Mouse (Mus musculus) MEL (cell line): Measurements from ENCODE around the gene Plxnc1. TPM values are rescaled to one million over a fixed set of nuclear protein-coding genes. Genes with fewer than 3 reads are reported as not detected.

Experiments used
- DNase-seq: peaks from one replicate; pipeline ENCODE4 v3.0.0; 2011; ENCODE audit warnings: low read depth, low spot score
- H3K27ac ChIP-seq: 2 replicates; pipeline ENCODE4 v1.5.1; 2012; ENCODE audit warnings: low read depth, mild to moderate bottlenecking, control low read depth, low read length, moderate library complexity; ENCODE audit not compliant: control insufficient read depth
- H3K27me3 ChIP-seq, 2 experiments: fragments of 150-350 bp in 1 of 2; sonication (generic) in 1 of 2; 2 replicates each; pipeline ENCODE4 v1.6.1; 2012; ENCODE audit warnings: low read length in 2 of 2, mild to moderate bottlenecking in 2 of 2, improper control_type of control experiment in 1 of 2, moderate library complexity in 1 of 2; ENCODE audit not compliant: insufficient read depth in 2 of 2, control insufficient read depth in 1 of 2
- H3K36me3 ChIP-seq, 2 experiments: 2 replicates each; pipeline ENCODE4 v1.6.1; 2012 to 2014; ENCODE audit warnings: low read length in 2 of 2, improper control_type of control experiment in 1 of 2, inconsistent platforms in 1 of 2, mild to moderate bottlenecking in 1 of 2; ENCODE audit not compliant: insufficient read depth in 2 of 2, control insufficient read depth in 1 of 2
- H3K4me1 ChIP-seq, 2 experiments: fragments of 150-350 bp in 1 of 2; sonication (generic) in 1 of 2; 2 replicates each; pipeline ENCODE4 v1.6.1; 2012; ENCODE audit warnings: low read length in 2 of 2, improper control_type of control experiment in 1 of 2, mild to moderate bottlenecking in 1 of 2; ENCODE audit not compliant: insufficient read depth in 2 of 2, control insufficient read depth in 1 of 2
- H3K4me3 ChIP-seq, 2 experiments: fragments of 150-350 bp in 1 of 2; sonication (generic) in 1 of 2; 2 replicates each; pipeline ENCODE4 v1.5.1; 2012; ENCODE audit warnings: low read depth in 2 of 2, low read length in 2 of 2, mild to moderate bottlenecking in 2 of 2, moderate library complexity in 2 of 2, control low read depth in 1 of 2, improper control_type of control experiment in 1 of 2; ENCODE audit not compliant: control insufficient read depth in 1 of 2, insufficient read depth in 1 of 2
- H3K79me2 ChIP-seq: 2 replicates; pipeline ENCODE4 v1.6.1; 2012; ENCODE audit warnings: mild to moderate bottlenecking, low read length, moderate library complexity; ENCODE audit not compliant: control insufficient read depth, poor library complexity, insufficient read depth
- H3K9ac ChIP-seq: 2 replicates; pipeline ENCODE4 v1.6.1; 2012; ENCODE audit warnings: low read depth, mild to moderate bottlenecking, control low read depth, low read length, moderate library complexity; ENCODE audit not compliant: control insufficient read depth, poor library complexity, severe bottlenecking
- H3K9me3 ChIP-seq: fragments of 150-350 bp; sonication (generic); replicated peaks from 2 replicates; pipeline ENCODE4 v1.6.1; 2012; ENCODE audit warnings: mild to moderate bottlenecking, low read length, improper control_type of control experiment, moderate library complexity; ENCODE audit not compliant: insufficient read depth
- BHLHE40 ChIP-seq: IDR thresholded peaks from 2 replicates; pipeline ENCODE4 v1.6.1; 2012; ENCODE audit warnings: low read depth, mild to moderate bottlenecking, inconsistent platforms, low read length, improper control_type of control experiment, borderline replicate concordance
- CHD1 ChIP-seq: IDR thresholded peaks from 2 replicates; pipeline ENCODE4 v1.6.1; 2012; ENCODE audit warnings: low read depth, mild to moderate bottlenecking, inconsistent platforms, low read length, improper control_type of control experiment
- CHD2 ChIP-seq: IDR thresholded peaks from 2 replicates; pipeline ENCODE4 v1.6.1; 2011; ENCODE audit warnings: low read length, improper control_type of control experiment
- E2F4 ChIP-seq: IDR thresholded peaks from 2 replicates; pipeline ENCODE4 v1.6.1; 2011; ENCODE audit warnings: low read depth, low read length, improper control_type of control experiment, borderline replicate concordance
- ELF1 ChIP-seq: IDR thresholded peaks from 2 replicates; pipeline ENCODE4 v1.6.1; 2014; ENCODE audit warnings: low read depth, mild to moderate bottlenecking, inconsistent platforms, low read length, improper control_type of control experiment, moderate library complexity
- EP300 ChIP-seq, 2 experiments: IDR thresholded peaks; 2 replicates each; pipeline ENCODE4 v1.6.1; 2011; ENCODE audit warnings: improper control_type of control experiment in 2 of 2, low read length in 2 of 2, low read depth in 1 of 2, mild to moderate bottlenecking in 1 of 2
- ETS1 ChIP-seq: IDR thresholded peaks from 2 replicates; pipeline ENCODE4 v1.6.1; 2012; ENCODE audit warnings: low read depth, mild to moderate bottlenecking, inconsistent platforms, low read length, improper control_type of control experiment, moderate library complexity
- GABPA ChIP-seq: IDR thresholded peaks from 2 replicates; pipeline ENCODE4 v1.6.1; 2012; ENCODE audit warnings: low read depth, mild to moderate bottlenecking, inconsistent platforms, low read length, improper control_type of control experiment, moderate library complexity
- GATA1 ChIP-seq: IDR thresholded peaks from 2 replicates; pipeline ENCODE4 v1.6.1; 2011; ENCODE audit warnings: low read depth, low read length, improper control_type of control experiment
- JUND ChIP-seq: IDR thresholded peaks from 2 replicates; pipeline ENCODE4 v1.6.1; 2011; ENCODE audit warnings: low read depth, mild to moderate bottlenecking, improper control_type of control experiment, low read length
- MAFK ChIP-seq: IDR thresholded peaks from 2 replicates; pipeline ENCODE4 v1.6.1; 2011; ENCODE audit warnings: low read depth, mild to moderate bottlenecking, low read length, improper control_type of control experiment, borderline replicate concordance
- MAX ChIP-seq: IDR thresholded peaks from 2 replicates; pipeline ENCODE4 v1.6.1; 2011; ENCODE audit warnings: low read length, improper control_type of control experiment
- MEF2A ChIP-seq: IDR thresholded peaks from 2 replicates; pipeline ENCODE4 v1.6.1; 2014; ENCODE audit warnings: low read depth, mild to moderate bottlenecking, inconsistent platforms, low read length, improper control_type of control experiment; ENCODE audit not compliant: poor library complexity, insufficient replicate concordance, severe bottlenecking; ENCODE audit errors: extremely low read depth
- MYC ChIP-seq: IDR thresholded peaks from 2 replicates; pipeline ENCODE4 v1.6.1; 2011; ENCODE audit warnings: low read depth, mild to moderate bottlenecking, low read length, improper control_type of control experiment, moderate library complexity
- POLR2A ChIP-seq, 2 experiments: IDR thresholded peaks; 2 replicates each; pipeline ENCODE4 v1.6.1; 2011 to 2012; ENCODE audit warnings: low read length in 2 of 2, mild to moderate bottlenecking in 2 of 2, control low read depth in 1 of 2, improper control_type of control experiment in 1 of 2, low read depth in 1 of 2, moderate library complexity in 1 of 2; ENCODE audit not compliant: control insufficient read depth in 1 of 2, insufficient read depth in 1 of 2, poor library complexity in 1 of 2
- RAD21 ChIP-seq: IDR thresholded peaks from 2 replicates; pipeline ENCODE4 v1.6.1; 2011; ENCODE audit warnings: mild to moderate bottlenecking, low read depth, low read length, improper control_type of control experiment
- RCOR1 ChIP-seq: IDR thresholded peaks from 2 replicates; pipeline ENCODE4 v1.6.1; 2012; ENCODE audit warnings: low read depth, mild to moderate bottlenecking, inconsistent platforms, low read length, improper control_type of control experiment
- SMC3 ChIP-seq: IDR thresholded peaks from 2 replicates; pipeline ENCODE4 v1.6.1; 2011; ENCODE audit warnings: low read depth, low read length, improper control_type of control experiment
- TBP ChIP-seq: IDR thresholded peaks from 2 replicates; pipeline ENCODE4 v1.8.0; 2011; ENCODE audit warnings: low read depth, low read length, improper control_type of control experiment
- USF1 ChIP-seq: IDR thresholded peaks from 2 replicates; pipeline ENCODE4 v1.6.1; 2014; ENCODE audit warnings: low read depth, mild to moderate bottlenecking, inconsistent platforms, low read length, improper control_type of control experiment, moderate library complexity
- USF2 ChIP-seq, 2 experiments: IDR thresholded peaks; 2 replicates each; pipeline ENCODE4 v1.6.1; 2011 to 2012; ENCODE audit warnings: improper control_type of control experiment in 2 of 2, low read length in 2 of 2, borderline replicate concordance in 1 of 2, inconsistent platforms in 1 of 2, low read depth in 1 of 2, mild to moderate bottlenecking in 1 of 2; ENCODE audit not compliant: insufficient read depth in 1 of 2
- ZKSCAN1 ChIP-seq: IDR thresholded peaks from 2 replicates; pipeline ENCODE4 v1.6.1; 2012; ENCODE audit warnings: low read depth, mild to moderate bottlenecking, inconsistent platforms, low read length, improper control_type of control experiment, moderate library complexity
- polyA plus RNA-seq, 2 experiments: library from polyadenylated mRNA; stranded (reverse) in 1 of 2; unstranded in 1 of 2; fragments of >175 nt in 1 of 2; fragments of >200 nt in 1 of 2; gene quantifications; 2 replicates each; pipeline versions ENCODE4 v1.2.1 to v1.2.4; 2012; ENCODE audit warnings: low replicate concordance in 2 of 2, low read depth in 1 of 2; ENCODE audit not compliant: insufficient read length in 2 of 2, insufficient read depth in 1 of 2, missing spikeins in 1 of 2
- total RNA-seq: library from RNA; depleted of rRNA; stranded (reverse); fragments of 300-350 nt; gene quantifications from 2 replicates; pipeline ENCODE4 v1.2.3, GENCODE M21; 2012

The Plxnc1 gene
- total and polyA plus RNA-seq, 3 experiments: 15.1 to 30.1 TPM; not detected in 1

DNA sequence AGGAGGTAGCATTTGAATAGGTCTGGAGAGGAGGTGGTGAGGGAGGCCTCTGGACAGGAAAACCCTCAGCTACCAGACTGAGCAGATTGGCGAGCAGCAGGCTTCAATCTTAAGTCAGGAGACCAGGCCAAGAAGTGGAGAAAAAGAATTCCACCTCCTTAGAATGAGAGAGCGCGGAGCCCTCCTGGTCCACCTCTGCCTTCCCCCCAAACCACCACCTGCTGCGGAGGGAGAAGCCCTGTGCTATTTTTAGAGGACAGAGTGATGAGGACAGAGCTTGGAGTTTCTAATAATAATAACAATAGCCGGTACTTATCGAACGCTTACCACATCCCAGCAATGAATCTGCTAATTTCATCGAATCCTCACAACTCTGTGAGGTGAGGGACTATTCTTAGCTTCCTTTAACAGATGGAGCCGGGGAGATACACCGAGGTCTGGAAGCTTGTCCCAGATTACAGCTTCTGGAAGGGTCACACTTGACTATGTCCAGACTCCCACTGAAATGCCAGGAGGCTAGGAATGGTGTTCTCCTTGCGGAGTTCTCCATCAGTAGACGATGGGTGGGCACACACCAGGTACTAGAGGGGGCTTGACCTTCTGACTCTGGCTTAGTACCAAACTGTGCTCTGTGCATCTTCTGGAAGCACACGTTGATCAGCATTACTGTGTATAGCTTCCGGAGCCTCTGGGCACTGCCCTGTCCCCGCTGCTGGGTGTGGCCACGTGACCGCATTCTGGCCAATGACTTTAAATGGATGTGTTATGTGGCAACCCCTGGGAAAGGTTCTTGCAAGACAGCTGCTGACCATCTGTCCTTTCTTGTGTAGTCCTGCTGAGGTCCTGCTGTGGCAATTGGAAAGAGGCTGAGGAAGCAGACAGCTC is 125.6 kb downstream of the Plxnc1 start:
- no peak for DNase-seq
- H3K27me3 ChIP-seq: no peaks in the 10 kb centered on the region
- H3K9ac ChIP-seq: no peak overlapping the region
- no peak overlapping the region for H3K4me3 ChIP-seq
- H3K27ac ChIP-seq: no peak overlapping the region
- no peaks in the 10 kb centered on the region for H3K9me3 ChIP-seq
- no peak for TF ChIP-seq EP300 (IDR thresholded peaks at IDR 0.05; ENCODE audit: low read depth in 1 of 2, low read length in 2 of 2)
- no peak for TF ChIP-seq RAD21
- no peak for TF ChIP-seq CHD2
- no peak for TF ChIP-seq E2F4
- no peak for TF ChIP-seq TBP
- no peak for TF ChIP-seq MYC
- no peak for TF ChIP-seq USF1
- no peak for TF ChIP-seq CHD1
- no peak for TF ChIP-seq JUND
- no peak for TF ChIP-seq RCOR1
- TF ChIP-seq SMC3: no peak
- no peak for TF ChIP-seq BHLHE40
- TF ChIP-seq ETS1: no peak
- no peak for TF ChIP-seq GATA1
- TF ChIP-seq MEF2A: no peak
- TF ChIP-seq USF2 (IDR thresholded peaks at IDR 0.05; ENCODE audit: borderline replicate concordance in 1 of 2, insufficient read depth in 1 of 2, low read depth in 1 of 2, low read length in 2 of 2): no peak
- TF ChIP-seq MAX: no peak
- TF ChIP-seq POLR2A (IDR thresholded peaks at IDR 0.05; ENCODE audit: control insufficient read depth in 1 of 2, insufficient read depth in 1 of 2, low read depth in 1 of 2, low read length in 2 of 2, poor library complexity in 1 of 2): no peak
- no peak for TF ChIP-seq MAFK
- no peak for TF ChIP-seq GABPA
- H3K79me2 ChIP-seq: no peaks in the 10 kb centered on the region
- H3K36me3 ChIP-seq: peaks cover 0 to 12% of the 10 kb centered on the region in 2 experiments; a peak in 2 of 4 replicates
- no peaks in the 10 kb centered on the region for H3K4me1 ChIP-seq

- H3K9me3 ChIP-seq: no peaks in the 10 kb centered on the region
- TF ChIP-seq POLR2A (IDR thresholded peaks at IDR 0.05; ENCODE audit: control insufficient read depth in 1 of 2, insufficient read depth in 1 of 2, low read depth in 1 of 2, low read length in 2 of 2, poor library complexity in 1 of 2): no peak
- no peak for TF ChIP-seq ELF1
- no peak for TF ChIP-seq ZKSCAN1
- TF ChIP-seq E2F4: no peak
- TF ChIP-seq SMC3: no peak
- no peaks in the 10 kb centered on the region for H3K4me1 ChIP-seq
- no peaks in the 10 kb centered on the region for H3K27me3 ChIP-seq
- H3K4me3 ChIP-seq: no peak overlapping the region
- H3K9ac ChIP-seq: no peak overlapping the region
- H3K27ac ChIP-seq: no peak overlapping the region
- H3K36me3 ChIP-seq: peaks cover 0 to 12% of the 10 kb centered on the region in 2 experiments; a peak in 2 of 4 replicates
- DNase-seq: no peak
- H3K79me2 ChIP-seq: no peaks in the 10 kb centered on the region
Measured at GRCm38 (mm10) chr10:94818127-94818526, 126.5 kb downstream of the Plxnc1 start.
